Mouse (Mus musculus) gastrocnemius, adult 8-10 months (tissue): ENCODE results near the gene Ninj1. TPM values are rescaled to one million over a fixed set of nuclear protein-coding genes. Genes with fewer than 3 reads are reported as not detected.
A peak's percentile ranks its signal among the peaks of the same experiment; 100 is the strongest.

Experiments used
- DNase-seq, 2 experiments: peaks; one replicate each; pipeline ENCODE4 v3.0.0; 2022; ENCODE audit warnings: low spot score in 2 of 2
- total RNA-seq, 4 experiments: library from RNA; stranded (reverse); gene quantifications; 2 replicates each; pipeline ENCODE4 v1.2.4; 2022

Ninj1 gene
- total RNA-seq, 4 experiments from 2014 or later, result 15.4 to 22.5 (median 19.0) TPM

DNA sequence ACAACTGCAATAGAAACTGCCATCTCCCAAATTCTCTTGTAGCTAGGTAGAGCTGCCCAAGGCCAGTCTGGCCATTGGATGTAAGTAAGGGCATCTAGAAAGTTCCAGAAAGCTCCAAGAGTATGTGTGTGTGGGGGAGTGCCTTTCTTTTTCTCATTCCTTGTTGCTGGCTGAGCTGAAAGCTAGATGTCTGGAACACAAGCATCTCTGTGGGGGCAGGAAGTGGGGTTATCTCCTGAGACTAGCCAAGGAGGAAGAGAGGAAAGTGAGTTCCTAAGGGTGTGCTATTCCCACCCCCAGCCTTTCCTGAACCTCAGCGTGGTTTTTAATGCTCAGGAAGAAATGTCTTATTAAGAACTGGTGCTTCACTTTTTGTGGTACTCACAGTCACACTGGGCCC is 15.6 kb upstream of the Ninj1 start:
- DNase-seq, result no peak

- no peak for DNase-seq
Measured at GRCm38 (mm10) chr13:49172335-49172734, 14.9 kb upstream of the Ninj1 start.

DNA sequence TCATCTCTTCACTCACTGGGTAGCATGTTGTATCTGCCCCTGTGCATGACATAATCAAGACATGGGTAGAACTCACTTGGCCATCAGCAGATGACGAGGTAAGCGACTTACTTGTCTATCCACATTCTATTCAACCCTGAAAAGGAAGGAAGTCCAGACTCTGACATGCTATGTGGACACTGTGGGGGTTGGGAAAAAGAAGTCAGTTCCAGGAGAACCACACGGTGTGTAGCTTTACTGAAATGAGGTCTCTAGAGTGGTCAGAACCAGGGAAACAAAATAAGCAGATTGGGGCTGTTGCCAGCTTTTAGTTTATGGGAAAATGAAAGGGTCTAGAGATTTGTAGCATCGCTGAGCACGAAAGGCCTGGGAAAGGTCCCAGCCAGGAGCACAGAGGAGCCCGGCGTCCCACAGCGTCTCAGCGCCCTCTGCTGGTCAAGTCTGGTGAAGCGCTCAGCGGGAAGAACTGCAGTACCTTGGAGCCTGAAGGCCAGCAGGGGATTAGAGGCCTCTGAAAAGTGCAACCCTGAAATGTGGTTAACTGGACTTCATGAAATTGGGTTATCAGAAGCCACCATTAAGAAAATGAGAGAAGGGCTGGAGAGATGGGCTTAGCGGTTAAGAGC is 14.2 kb upstream of the Ninj1 start:
- DNase-seq, result peak; percentile 78

GRCm38 (mm10) chr13:49175509-49175908 is 11.8 kb upstream of the Ninj1 start:
- no peak for DNase-seq

GRCm38 (mm10) chr13:49178839-49179585 is 8.3 kb upstream of the Ninj1 start:
- peak; percentile 51 to 65 for DNase-seq

DNA sequence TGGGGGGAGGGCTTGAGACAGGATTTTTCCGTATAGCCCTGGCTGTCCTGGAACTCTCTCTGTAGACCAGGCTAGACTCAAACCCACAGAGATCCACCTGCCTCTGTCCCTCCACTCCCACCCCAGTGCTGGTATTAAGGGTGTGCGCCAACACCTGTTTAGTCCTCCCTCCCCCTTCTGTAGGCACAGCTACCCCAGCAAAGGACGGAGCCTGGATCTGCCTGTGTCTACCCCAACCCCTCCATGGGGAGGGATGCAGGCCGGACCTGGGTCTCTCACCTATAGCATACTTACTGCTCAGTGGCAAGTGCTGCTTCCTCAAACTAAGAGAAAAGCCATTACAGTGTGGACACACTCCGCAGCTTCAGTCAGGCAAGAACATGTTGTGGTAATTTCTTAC is 7.0 kb upstream of the Ninj1 start:
- no peak for DNase-seq

DNA sequence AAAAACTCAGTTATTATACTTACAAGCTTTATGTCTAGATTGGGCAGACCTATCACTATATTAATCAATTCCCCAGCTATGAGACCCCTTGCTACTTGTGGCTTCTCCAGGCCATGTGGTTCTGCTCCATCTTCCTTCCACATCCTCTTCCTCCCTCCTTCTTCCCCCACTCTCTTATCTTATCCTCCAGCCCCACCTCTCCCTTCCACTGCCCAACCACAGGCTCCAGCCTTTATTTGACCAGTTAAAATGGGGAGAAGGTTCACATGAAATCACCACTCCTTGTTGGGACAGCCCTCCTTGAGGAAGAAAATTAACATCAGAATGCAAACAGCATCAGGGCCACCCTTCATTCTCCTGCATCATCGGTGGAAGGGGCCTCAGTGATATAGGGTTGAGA is 6.6 kb upstream of the Ninj1 start:
- DNase-seq, result no peak

DNA sequence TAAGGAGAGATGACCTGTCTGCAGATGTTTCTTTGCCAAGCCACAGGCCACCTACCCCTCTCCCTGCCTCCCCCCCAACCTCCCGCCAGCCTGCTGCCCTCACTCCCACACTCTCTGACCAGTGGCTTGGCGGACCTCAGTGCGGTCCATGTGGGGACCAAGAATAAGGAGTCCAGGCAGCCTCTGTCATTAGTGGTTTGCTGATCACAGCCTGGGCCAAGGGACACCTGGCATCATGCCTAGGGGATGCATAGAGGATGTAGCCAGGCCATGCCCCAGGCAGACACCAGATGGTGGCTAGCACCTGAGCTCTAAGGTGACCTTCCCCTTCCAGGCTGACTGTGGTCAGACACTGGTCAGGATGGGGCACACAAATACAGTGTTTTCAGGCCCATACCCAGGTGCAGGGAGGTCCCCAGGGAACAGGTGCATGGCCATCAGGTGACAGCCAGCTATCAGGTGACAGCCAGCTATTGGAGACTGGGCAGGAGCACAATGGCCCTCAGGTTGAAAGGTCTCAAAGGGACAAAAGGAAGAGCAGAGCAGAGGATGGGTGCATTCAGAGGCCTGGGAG is 5.8 kb upstream of the Ninj1 start:
- no peak for DNase-seq

GRCm38 (mm10) chr13:49183161-49183560 is 4.1 kb upstream of the Ninj1 start:
- DNase-seq, result no peak

- no peak for DNase-seq
Measured at GRCm38 (mm10) chr13:49183646-49184045, 3.6 kb upstream of the Ninj1 start.

DNA sequence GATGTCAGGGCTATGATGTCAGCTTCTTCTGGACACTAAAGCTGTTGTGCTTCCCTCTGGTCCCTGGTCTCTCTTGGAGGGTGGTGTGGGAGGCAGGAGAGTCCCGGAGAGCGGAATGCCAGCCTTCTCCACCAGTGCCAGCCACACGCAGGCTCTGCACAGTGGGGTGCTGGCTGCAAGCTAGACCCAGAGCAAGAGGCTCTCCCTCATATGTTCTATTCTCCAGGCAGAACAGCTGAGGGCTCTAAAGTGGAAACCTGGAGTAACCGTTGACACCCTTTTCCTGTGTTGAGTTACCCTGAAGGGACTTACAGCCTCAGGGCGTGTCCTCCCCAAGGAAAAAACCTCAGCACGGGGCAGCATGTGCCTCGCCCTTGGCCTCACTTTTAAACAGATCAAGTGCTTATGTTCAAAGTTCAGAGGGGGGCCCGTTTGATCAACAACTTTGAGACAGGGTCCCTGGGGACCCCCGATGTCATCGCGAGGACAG is 442 bp upstream of the Ninj1 start:
- no peak for DNase-seq

- no peak for DNase-seq
Measured at GRCm38 (mm10) chr13:49188219-49188965, 1.1 kb downstream of the Ninj1 start.

- DNase-seq, result no peak
Measured at GRCm38 (mm10) chr13:49188966-49189360, 1.7 kb downstream of the Ninj1 start.

DNA sequence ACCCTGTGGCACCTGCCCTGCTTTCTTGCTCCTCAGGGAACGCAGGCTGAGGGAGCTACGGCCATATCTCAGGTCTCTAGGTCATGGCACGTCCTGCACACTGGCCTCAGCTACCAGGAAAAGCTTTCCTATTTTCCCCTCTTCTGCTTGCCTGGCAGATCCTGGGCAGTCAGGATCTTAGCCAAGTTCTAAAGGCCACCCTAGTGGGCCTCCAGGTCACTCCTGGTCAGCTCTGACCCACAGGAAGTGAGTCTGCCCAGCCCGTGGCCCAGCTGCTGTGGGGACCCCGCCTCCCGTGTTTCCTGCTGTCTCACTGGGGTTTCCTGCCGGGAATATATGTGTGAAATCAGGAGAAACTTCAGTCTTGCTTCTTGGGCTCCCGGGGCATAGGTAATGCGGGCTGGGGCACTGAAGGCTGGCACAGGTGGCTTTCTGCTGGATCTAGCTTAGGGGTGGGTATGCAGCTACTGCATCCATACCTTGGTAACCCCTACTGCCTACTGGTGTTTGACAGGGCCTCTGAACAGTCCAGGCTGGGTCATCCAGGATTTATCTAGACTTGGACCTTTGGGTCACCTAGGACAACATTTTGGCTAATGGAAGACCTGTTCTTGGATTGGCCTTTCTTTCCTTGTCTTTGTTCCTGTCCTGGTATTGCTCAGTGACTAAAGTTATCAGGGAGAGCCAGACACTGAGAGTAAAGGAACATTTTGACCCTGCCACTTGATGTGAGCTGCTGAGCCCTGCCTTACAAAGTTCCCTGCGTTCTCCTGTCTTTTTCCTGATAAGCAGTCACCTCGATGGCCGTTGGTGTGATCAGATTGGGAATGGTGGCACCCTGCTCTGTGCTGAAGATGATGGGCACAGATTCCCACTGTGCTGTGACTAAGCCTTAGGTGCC is 2.9 kb downstream of the Ninj1 start:
- no peak for DNase-seq

GRCm38 (mm10) chr13:49190876-49191672 is 3.8 kb downstream of the Ninj1 start:
- no peak for DNase-seq

GRCm38 (mm10) chr13:49191673-49192035 is 4.4 kb downstream of the Ninj1 start:
- no peak for DNase-seq

GRCm38 (mm10) chr13:49192156-49192855 is 5.0 kb downstream of the Ninj1 start:
- no peak for DNase-seq

GRCm38 (mm10) chr13:49193650-49194049 is 6.4 kb downstream of the Ninj1 start:
- DNase-seq, result no peak

DNA sequence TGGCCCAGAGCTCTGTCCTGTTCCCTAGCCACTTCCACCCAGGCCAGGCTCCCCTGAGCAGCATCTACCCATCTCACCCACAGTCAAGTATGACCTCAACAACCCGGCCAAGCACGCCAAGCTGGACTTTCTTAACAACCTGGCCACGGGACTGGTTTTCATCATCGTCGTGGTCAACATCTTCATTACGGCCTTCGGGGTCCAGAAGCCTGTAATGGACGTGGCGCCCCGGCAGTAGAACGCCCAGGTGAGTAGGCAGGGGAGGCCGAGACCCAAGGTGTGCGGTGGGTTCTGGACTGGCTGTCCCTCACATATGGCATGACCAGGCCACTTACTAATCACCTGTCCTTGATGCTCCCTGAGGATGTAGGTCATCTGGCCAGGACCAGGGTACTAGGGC is 7.5 kb downstream of the Ninj1 start:
- DNase-seq, result no peak

GRCm38 (mm10) chr13:49195651-49196050 is 8.4 kb downstream of the Ninj1 start:
- no peak for DNase-seq
